Mouse (Mus musculus) testis, postnatal 10 days (tissue): ENCODE measurements around the gene Tent4a.

Experiments used
- DNase-seq: peaks from one replicate; pipeline ENCODE4 v3.0.0; 2021; ENCODE audit warnings: low spot score

Gene Tent4a

DNA sequence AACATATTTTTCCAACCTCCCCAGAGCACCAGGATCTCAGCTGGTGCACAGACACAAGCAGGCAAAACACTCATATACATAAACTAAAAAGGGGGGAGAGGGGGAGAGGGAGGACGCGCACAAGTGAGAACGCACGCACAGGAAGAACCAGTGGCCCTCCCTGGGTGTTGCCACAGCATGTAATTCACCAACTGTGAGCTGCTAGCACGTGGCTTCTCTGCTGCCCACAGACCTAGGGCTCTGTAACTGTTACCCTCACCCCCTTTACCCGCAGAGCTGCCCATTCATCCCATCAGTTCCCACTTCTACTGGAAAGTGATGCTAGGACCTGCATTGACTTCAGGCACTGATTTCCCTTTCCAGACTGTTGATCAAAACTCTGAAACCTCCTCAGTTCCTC lies 15.3 kb downstream of the Tent4a start:
- DNase-seq = no peak

DNA sequence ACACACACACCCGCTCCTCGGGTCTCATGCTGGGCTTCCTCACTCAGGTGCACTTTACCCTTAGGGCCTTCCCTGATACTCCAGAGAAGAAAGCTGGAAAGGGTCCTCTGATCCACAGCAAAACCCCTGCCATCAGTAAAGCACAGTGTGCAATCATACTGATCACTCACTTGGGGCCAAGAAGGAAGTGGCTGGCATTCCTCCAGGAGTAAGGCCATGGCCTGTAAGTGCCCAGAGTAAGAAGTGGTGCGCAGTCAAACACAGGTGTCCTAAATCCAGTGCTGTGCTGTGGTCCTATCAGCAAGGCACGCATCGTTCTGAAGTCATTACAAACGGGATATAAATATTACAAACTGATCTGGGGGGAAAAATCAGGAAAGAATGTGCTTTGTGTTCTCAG lies 17.0 kb downstream of the Tent4a start:
- no peak for DNase-seq

DNA sequence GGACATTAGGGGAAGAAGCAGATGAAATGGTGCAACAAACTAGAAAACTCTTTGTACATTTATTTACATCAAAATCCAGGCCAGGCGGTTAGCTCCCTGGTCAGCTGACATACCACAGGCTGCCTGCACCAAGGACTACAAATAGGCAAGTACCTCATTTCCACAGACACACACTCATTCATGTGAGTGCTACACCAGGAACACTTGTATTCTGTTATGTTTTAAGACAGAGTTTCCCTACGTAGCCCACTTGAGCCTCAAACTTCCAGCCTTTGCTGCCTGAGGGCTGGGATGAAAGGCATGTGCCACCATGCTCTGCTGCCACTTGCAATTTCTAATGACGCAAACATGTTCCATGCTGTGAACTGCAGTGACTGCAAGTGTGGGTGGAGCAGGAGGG lies 19.3 kb downstream of the Tent4a start:
- no peak for DNase-seq

DNA sequence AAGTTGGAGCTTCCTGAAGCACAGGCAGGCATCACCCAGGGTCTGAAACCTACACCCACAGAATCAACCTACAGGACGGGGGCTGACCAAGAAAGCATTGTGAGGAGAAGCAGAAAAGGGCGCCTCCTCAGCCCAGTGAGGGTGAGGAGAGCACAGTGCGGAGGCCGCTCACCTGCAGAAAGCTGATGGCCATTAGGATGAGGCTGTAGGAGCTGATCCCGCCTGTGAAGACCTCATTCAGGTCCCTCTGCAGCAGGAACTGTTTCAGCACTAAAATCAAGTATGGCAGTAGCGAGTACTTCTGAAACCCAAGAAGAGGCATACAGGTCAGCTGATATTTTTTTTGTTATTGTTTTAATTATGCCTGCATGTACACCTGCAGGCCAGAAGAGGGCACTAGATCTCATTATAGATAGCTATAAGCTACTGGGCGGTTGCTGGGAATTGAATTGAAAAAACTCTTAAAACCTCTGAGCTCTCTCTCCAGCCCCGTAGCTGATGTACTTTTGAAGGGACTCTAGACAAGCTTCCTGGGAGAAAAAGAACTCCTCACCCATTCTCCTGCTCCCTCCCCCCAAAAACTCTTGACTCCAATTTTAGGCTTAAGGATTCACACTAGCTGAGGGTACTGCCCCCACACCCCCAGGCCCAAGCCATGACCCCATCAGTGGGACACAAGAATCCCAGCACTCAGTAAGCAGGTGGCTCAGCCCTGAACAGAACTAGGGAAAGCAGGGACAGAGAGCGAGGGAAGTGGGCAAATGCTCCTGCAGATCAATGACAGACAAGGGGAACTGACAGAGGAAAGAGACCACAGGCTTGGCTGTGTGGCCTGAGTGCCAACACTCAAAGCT lies 24.8 kb downstream of the Tent4a start:
- DNase-seq = no peak

DNA sequence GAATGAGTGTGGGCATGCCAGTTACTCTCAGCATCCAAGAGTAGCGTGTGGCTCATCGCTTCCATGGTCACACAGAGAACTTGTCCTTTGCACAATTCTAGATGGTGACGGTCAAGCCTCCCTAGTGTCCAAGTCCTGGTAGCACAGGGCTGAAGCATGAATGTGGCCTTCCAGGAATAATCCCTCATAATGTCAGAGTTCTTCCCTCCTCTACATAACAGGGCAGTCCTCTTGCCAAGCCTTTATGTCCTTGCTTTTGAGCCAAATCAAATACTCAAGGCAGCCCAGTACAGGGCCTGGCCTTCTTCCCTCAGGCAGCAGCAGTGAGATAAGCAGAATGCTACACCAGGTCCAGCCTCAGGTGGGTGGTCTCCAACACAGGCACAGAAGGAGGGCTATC lies 26.8 kb downstream of the Tent4a start:
- DNase-seq = no peak

DNA sequence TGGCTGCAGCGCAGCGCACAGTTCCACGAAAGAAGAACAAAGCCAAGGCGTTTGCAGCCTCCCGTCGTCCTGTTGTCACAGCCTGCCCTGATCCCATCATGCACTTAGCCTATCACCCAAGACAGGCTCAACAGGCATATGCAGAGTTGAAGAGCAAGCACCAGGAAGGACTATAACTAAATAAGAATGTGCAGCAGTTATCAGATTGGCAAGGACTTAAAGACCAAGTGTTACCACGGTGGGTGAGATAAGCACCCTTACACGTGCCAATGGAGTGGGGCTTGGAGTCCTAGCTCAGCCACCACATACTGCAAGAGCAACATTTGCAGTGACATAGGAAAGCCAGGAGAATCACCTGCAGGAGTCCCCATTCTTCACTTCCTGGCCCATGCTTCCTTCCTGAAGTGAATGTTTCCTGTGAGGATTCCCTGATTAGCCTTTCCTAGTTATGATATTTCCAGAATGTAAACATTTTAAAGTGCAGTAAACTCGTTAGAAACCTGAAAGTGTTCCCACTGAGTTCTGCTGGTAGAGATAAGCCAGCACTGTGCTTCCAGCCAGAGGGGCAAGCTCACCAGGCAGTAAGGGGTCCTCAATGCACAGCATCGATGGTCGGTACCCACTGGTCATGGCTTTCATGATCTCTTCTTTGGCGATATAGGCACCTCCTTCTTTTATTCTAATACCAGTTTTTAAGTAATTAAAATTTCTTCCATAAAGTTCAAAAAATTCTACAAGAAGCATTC lies 27.9 kb downstream of the Tent4a start:
- DNase-seq = no peak

DNA sequence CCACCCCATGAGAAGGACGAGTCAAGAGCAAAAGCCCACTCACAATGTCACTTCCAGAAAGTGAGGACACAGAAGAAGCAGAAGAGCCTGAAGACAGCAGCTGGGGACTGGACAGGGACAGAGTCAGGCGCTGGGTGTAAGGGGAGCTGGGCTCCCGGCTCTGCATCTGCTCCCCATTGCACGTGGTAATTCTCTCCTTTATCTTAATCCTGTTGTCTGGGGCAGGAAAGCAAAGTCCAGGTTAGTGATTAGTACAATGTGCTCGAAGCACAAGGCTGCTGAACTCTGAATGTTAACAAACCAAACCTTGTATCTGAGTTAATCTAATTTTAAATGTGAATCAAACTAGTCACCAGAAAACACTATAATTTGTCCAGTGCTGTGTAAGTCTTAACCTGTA lies 31.6 kb downstream of the Tent4a start:
- DNase-seq = no peak

DNA sequence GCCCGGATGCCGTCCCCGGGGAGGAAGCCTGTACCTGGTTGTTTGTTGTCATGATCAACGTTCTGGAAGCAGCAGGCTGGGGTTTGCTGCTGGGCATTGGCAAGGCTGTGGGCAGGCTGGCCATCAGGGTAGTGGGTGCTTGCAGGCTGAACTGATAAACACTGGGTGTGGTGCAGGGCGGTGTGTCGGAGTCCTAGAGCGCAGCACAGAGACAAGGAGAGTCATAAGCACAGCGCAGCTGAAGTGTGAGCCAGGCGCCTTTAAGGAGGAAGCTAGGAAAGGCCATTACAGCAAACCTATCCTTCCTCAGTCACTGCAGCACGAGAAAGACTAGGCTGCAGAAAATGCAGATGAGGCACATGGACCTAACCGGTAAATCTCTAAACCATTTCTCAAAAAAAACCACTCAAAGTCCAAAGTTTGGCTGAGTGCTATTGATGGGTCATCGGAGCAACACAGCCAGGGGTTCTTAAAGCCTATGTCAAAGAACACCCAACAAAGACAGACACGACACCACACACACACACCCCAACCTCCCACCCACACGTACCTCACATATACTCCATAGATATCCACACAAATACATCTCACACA lies 32.2 kb downstream of the Tent4a start:
- no peak for DNase-seq

DNA sequence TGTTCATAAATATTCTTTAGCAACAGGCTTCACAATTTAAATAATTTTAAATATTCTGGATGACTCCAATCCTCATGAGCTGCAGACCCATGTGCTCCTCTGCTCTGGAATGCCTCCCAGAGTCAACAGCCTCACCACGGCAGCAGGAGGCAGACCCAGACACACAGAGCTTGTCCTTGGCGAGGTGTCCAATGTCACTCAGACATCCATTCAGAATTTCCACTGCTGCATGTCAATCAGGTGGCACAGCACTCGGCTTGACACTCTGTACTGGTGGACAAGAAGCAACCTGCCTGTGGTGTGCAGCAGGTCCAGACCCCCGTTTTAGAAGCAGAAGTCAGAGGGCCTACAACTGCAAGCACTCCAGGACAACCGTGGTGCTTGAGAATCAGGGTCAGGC lies 36.1 kb downstream of the Tent4a start:
- DNase-seq = no peak

DNA sequence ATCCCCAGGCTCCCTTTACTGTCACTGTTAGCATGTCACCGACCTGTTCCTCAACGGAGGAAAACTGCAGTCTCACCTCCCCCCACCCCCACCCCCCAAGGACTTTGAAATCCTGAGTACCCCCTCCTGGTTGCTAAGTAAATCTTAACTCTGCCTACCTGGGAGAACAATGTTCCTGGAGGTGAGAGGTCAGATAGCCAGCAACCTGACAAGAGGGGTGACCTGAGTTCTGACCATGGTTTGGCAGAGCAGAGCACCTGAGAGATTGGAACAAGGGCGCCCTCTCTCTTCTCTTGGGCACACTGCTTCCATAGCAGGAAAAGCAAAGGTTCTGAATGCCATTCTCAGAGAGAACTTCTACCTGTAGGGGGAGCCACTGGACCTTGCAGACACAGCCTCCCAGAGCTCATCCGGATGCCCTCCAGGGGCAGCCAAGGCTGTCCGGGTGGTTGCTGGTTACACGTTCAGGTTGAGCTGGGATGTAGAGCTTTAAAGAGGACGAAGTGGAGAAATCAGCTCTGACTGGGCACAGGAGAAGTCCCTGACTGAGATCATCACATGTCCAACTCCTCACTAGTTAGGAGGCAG lies 41.4 kb downstream of the Tent4a start:
- peak; percentile 77 for DNase-seq

DNA sequence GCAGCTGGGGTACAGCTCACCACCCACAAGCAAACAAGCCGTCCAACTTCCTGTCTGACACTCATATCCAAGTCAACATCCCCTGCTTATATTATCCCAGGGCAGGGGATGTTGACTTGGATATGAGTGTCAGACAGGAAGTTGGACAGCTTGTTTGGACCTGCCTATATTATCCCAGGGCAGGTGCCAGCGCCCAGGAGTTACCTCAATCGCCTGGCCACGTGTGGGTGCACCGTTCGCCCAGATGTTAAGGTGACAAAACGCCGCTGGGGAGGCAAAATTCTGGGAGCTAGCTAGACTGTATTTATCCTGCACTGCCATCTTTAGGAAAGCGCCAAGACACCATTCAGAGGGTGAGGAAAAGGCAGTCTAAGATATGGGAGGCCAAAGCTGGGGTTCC lies 44.6 kb downstream of the Tent4a start:
- no peak for DNase-seq

DNA sequence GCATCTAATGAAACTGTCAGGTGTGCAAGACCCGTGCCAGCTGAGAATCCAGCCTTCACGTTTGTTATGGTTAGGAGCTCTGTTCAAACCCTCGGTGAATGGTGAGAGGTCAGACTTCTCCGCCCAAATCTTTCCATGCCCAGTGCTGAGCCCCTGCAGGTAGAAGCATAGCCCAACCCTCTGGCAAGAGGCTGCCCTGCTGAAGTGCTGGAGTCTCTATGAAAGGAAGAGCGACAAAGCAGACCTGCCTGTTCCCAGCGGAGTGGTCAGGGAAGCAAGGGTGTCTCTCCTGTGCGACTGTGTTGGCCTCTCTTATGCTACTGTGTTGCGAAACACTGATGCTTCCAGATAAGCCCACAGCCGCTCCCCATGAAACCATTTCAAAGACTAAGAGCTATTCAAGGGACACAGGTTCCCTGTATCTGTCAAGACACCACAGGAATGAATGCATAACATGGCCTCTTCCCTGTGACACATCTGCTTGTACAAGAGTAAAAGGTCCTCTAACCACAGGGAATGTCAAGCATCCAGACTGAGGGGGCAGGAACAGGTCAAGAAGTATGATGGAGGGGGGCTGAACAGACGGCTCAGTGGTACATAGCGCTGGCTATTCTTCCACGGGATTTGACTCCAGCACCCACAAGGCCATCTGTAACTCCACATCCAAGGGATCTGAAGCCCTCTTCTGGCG lies 45.7 kb downstream of the Tent4a start:
- DNase-seq = no peak

DNA sequence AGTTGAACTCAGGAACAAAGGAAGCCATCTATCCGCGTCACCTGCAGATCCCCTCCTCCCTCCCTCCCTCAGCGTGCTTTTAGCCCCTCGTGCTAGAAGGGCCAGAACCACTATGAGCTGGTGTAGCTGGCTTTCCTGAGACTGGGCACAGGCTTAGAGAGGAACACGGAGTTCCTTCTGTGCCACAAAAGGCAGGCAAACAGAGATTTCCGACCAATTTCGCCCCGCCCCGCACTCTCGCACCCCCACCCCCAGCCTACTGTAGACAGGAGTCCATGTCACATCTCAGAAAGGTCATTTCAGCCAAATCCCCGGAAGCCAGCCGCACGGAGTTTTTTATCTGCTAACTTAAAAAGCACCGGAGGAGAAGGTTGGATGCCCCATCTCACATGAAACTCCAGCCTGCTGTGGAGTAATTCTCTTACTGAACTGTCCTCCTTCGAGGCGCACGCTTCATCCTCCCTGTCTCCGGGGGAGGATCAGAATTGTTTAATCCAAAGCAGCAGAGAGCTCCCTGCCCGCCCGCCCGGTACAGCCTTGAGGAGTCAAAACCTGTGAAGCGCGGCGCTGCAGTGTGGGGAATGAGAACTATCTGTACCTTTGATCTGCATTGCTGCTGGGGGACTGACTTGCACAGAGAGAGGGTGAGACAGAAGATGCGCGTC lies 46.7 kb downstream of the Tent4a start:
- DNase-seq = peak; percentile 57

DNA sequence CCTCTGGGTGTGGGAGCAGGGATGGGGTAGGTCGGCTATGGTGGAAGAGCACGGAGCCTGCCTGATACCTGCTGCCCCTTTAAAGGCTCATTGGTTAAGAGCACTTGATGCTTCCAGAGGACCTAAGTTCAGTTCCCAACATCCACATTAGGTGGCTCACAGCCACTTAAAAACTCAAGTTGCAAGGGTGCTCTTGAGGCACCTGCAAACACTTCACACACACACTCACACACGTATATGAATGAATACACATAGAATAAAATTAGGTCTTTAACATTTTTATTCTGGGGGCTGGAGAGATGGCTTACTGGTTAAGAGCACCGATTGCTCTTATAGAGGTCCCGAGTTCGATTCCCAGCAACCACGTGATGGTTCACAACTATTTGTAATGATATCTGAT lies 47.3 kb downstream of the Tent4a start:
- DNase-seq = no peak

DNA sequence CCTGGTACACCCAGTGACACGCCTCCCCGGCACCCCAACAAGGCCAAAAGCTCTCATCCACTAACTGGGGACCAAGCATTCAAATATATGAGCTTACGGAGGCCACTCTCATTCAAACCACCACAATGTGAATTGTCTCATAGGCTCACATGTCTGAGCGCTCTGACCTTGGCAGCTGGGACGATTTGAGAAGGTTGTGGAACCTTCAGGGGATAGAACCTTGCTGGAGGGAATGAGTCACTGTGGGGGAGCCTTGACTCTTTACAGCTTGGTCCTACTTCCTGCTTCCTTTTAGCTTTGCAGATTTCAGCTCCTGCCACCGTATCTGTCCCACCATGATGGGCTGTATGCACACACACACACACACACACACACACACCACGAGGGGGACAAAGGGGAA lies 48.6 kb downstream of the Tent4a start:
- no peak for DNase-seq

DNA sequence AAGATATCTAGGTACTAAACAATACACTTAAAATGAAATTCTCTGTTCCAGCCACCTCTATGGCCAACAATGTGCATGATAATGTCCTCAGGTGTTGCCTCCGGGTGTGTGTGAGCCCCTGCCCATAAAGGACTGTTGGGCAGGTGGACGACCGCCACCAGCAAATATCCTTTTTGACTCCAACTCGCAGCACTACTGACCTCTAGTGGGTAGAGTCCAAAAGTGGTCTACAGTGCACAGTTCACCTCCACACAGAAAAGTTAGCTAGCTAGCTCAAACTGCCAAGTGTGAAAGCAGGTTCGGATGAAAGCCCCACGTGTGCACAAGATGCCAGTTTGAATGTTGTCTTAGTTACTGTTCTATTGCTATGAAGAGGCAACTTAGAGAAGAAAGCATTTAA lies 49.1 kb downstream of the Tent4a start:
- no peak for DNase-seq

DNA sequence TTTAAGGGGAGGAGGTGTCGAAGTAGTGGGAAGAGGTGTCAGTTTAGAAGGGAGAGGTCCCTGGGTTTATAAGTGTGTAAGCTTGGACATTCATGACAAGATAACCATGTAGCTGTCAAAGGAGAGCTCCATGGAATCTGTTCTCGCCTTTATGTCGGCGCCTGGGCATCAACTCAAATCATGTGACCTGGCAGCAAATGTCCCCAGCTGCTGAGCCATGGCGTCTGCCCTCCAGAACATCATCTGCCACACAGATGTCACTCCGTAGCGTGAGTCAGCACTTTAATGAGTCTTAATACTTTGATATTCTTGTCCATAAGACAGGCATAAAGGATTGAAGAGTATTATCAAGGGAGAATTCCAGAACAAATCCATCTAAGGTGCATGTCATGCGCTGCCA lies 51.7 kb downstream of the Tent4a start:
- DNase-seq = no peak

DNA sequence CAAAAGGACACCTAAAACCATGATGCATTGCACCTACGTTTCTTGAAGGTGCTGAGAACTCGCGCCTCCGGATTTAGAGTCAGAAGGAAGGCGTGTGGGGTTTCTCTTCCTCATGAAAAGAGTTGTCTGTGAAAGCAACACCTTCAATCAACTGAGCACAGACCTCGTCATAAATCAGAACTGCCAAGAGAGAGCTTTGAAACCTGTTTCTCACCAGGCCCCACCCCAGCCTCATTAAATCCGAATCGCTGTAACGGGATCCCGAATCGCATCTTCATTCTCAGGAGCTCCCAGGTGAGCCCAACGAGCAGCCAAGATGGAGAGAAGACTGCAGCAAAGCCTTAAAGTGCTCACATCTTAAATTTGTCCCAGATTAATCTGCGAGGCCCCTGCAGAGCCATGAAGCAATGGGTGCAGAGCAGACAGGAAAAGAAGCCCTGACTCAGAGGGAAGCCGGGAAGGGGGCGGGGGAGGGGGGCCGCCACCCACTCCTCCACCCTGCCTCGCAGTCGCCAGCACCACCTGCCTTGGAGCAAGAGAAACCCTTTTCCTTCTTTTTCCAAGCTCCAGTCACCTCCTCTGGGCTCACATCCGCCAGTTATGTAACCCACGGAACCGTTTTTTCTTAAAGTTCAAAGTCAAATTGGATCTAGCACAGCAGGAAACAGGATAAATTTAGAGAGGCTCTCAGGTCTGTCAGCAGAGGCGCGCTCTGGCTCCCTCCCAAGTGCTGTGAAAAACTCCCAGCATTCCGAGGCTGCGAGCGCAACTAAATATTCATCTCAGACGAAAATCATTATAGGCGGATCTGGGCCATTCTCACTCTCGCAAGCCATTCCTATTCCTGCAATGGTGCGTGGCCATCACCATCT lies 52.5 kb downstream of the Tent4a start:
- peak; percentile 76 for DNase-seq

DNA sequence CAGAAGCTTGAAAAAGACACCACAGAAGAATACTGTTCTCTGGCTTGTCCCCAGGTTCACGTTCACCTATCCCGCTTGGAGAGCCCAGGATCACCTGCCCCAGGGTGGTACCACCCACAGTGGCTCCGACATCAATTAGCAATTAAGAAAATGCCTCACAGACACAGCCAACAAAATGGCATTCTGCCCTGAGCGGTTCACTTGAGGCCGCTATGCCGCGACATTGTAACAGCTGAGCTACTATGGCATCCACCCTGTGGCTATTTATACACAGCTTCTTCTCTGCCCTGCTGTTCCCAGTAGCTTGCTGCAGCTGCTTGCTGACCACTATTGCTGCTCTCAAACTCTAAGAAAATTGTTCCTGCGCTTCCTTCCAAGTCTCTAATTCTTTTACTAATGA lies 53.4 kb downstream of the Tent4a start:
- peak; percentile 72 for DNase-seq

DNA sequence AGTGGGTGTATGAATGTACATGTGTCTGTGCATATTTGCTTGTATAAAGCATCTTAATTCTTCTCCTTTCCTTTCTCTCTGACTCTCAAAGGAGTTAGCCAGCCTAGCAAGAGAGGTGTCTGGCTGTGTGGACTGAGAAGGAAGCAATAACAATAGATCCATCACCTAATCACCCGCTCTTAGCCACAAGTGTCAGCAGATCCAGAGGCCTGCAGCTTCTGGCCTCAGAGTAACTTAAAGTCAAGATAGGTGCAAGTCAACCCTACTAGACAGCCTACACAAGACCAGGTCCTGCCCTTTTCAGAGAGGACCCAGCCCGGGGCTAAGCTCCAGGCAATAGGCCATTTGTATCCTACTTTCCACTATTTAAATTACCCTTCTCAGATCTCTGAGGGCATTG lies 54.5 kb downstream of the Tent4a start:
- no peak for DNase-seq

DNA sequence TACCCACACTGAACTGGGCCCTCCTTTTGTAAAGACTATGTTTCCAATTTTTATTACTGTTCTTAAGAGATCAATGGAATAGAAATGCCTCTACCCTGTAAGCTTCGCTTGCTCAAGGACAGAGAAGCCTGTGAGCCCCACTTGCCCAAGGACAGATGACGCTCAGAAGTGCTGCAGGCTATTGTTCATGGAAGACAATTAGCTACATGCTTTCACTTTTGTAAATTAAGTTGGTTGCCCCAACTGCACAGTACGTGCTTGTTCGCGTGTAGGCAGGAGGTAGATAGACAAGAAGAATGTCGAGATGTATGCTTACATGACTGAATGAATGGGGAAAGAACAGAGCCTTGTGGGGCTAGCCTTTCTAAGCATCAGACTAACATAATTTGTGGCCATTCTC lies 55.7 kb downstream of the Tent4a start:
- no peak for DNase-seq
